Mouse (Mus musculus): ENCODE measurements around the gene Khdrbs1. TPM values are rescaled to one million over a fixed set of nuclear protein-coding genes. Genes with fewer than 3 reads are reported as not detected.
A peak's percentile ranks its signal among the peaks of the same experiment; 100 is the strongest.
"Not testable (repeated sequence)": the region's sequence is repeated elsewhere in the genome, so short reads cannot be mapped to it uniquely, and the experiment has no call there.

Khdrbs1 gene
- total RNA-seq, 2 experiments from 2014 or later = 66.0 to 83.9 TPM

GRCm38 (mm10) chr4:129746106-129746505 lies 4.0 kb upstream of the Khdrbs1 start:
- no peak for DNase-seq

GRCm38 (mm10) chr4:129743494-129743893 lies 1.4 kb upstream of the Khdrbs1 start:
- no peak for DNase-seq

- no peak for DNase-seq
Observed at GRCm38 (mm10) chr4:129743010-129743390, 897 bp upstream of the Khdrbs1 start.

GRCm38 (mm10) chr4:129741974-129742231 lies 200 bp downstream of the Khdrbs1 start:
- no peak for DNase-seq

GRCm38 (mm10) chr4:129741251-129741973 lies 691 bp downstream of the Khdrbs1 start:
- peak; percentile 58 to 74 for DNase-seq

- no peak for DNase-seq
Observed at GRCm38 (mm10) chr4:129739111-129739645, 2.9 kb downstream of the Khdrbs1 start.

- no peak for DNase-seq
Observed at GRCm38 (mm10) chr4:129736173-129736572, 5.9 kb downstream of the Khdrbs1 start.

- not testable (repeated sequence) for DNase-seq
Observed at GRCm38 (mm10) chr4:129735485-129735884, 6.6 kb downstream of the Khdrbs1 start.

- DNase-seq = no peak
Observed at GRCm38 (mm10) chr4:129731423-129731822, 10.7 kb downstream of the Khdrbs1 start.

GRCm38 (mm10) chr4:129716310-129716709 lies 25.8 kb downstream of the Khdrbs1 start:
- no peak for DNase-seq

GRCm38 (mm10) chr4:129709486-129710129 lies 32.5 kb downstream of the Khdrbs1 start:
- DNase-seq = no peak

- no peak for DNase-seq
Observed at GRCm38 (mm10) chr4:129706750-129707149, 35.4 kb downstream of the Khdrbs1 start.

- peak; percentile 28 to 30 for DNase-seq
Observed at GRCm38 (mm10) chr4:129702454-129702853, 39.6 kb downstream of the Khdrbs1 start.

- peak; percentile 84 to 89 for DNase-seq
Observed at GRCm38 (mm10) chr4:129701503-129702377, 40.4 kb downstream of the Khdrbs1 start.

GRCm38 (mm10) chr4:129700661-129701060 lies 41.4 kb downstream of the Khdrbs1 start:
- DNase-seq = not testable (repeated sequence)

GRCm38 (mm10) chr4:129700216-129700615 lies 41.9 kb downstream of the Khdrbs1 start:
- no peak for DNase-seq

- DNase-seq = no peak
Observed at GRCm38 (mm10) chr4:129697191-129697590, 44.9 kb downstream of the Khdrbs1 start.

GRCm38 (mm10) chr4:129696158-129696985 lies 45.7 kb downstream of the Khdrbs1 start, which contains the start of gene Tmem39b:
Gene Tmem39b (minus strand): TSS chr4:129696838.
- peak; percentile 94 to 96 for DNase-seq

GRCm38 (mm10) chr4:129695815-129696157 lies 46.3 kb downstream of the Khdrbs1 start:
- no peak for DNase-seq

GRCm38 (mm10) chr4:129684531-129684930 lies 57.6 kb downstream of the Khdrbs1 start:
- no peak for DNase-seq

GRCm38 (mm10) chr4:129683901-129684493 lies 58.1 kb downstream of the Khdrbs1 start:
- no peak for DNase-seq
